ENCODE assay signal across 8 mouse cellular contexts in genomic region chr11:11829161-11830000, GRCm38 (mm10). TPM values are rescaled to one million over a fixed set of nuclear protein-coding genes. Genes with fewer than 3 reads are reported as not detected.
A peak's percentile ranks its signal among the peaks of the same experiment; 100 is the strongest.
DNase-seq lines count a peak whose midpoint lies in the region; ATAC-seq and TF ChIP-seq lines count a peak whose summit lies in the region.

No protein-coding gene starts in this region.

- TF ChIP-seq EP300 in liver, postnatal 0 days (IDR thresholded peaks at IDR 0.05; ENCODE audit: low read depth): no peak

- H3K4me3 ChIP-seq in liver, embryonic 11.5 days (ENCODE audit: low read depth, low read length): no peak overlapping the region
- H3K4me3 ChIP-seq in liver, postnatal 0 days (ENCODE audit: low read depth, low read length): no peak overlapping the region
- no peak overlapping the region for H3K4me3 ChIP-seq in embryonic facial prominence, embryonic 11.5 days (ENCODE audit: low read depth, low read length)
- no peak overlapping the region for H3K4me3 ChIP-seq in limb, embryonic 11.5 days (ENCODE audit: low read depth, low read length)
- no peak overlapping the region for H3K4me3 ChIP-seq in neural tube, embryonic 13.5 days

- peaks cover 39% of the 10 kb centered on the region for H3K4me1 ChIP-seq in liver, embryonic 11.5 days (replicated peaks; ENCODE audit: control insufficient read depth, insufficient read depth, low read length)
- H3K4me1 ChIP-seq in liver, postnatal 0 days (ENCODE audit: insufficient read depth): peaks cover 19% of the 10 kb centered on the region
- H3K4me1 ChIP-seq in embryonic facial prominence, embryonic 11.5 days (ENCODE audit: control insufficient read depth, insufficient read depth, low read length): peaks cover 14% of the 10 kb centered on the region
- peaks cover 55% of the 10 kb centered on the region for H3K4me1 ChIP-seq in limb, embryonic 11.5 days (ENCODE audit: control insufficient read depth, insufficient read depth, low read length)
- peaks cover 65% of the 10 kb centered on the region for H3K4me1 ChIP-seq in neural tube, embryonic 13.5 days (replicated peaks)

- H3K9ac ChIP-seq in liver, embryonic 11.5 days (ENCODE audit: low read depth, low read length): no peak overlapping the region
- H3K9ac ChIP-seq in liver, postnatal 0 days (replicated peaks): no peak overlapping the region
- H3K9ac ChIP-seq in embryonic facial prominence, embryonic 11.5 days (replicated peaks; ENCODE audit: low read length): peak overlapping the region; percentile 56; the same call in 1 of the 2 replicates
- peak overlapping the region; percentile 24; the same call in 1 of the 2 replicates for H3K9ac ChIP-seq in limb, embryonic 11.5 days (ENCODE audit: low read length)
- 0 out of 2 replicates have a peak overlapping the region, but pooled peaks have one; percentile 22 for H3K9ac ChIP-seq in neural tube, embryonic 13.5 days

- no peaks in the 10 kb centered on the region for H3K9me3 ChIP-seq in liver, embryonic 11.5 days (ENCODE audit: control insufficient read depth, low read length)
- no peaks in the 10 kb centered on the region for H3K9me3 ChIP-seq in liver, postnatal 0 days (ENCODE audit: low read length)
- H3K9me3 ChIP-seq in embryonic facial prominence, embryonic 11.5 days (replicated peaks; ENCODE audit: control insufficient read depth, low read length): no peaks in the 10 kb centered on the region
- H3K9me3 ChIP-seq in limb, embryonic 11.5 days (ENCODE audit: control insufficient read depth, low read length): no peaks in the 10 kb centered on the region
- H3K9me3 ChIP-seq in neural tube, embryonic 13.5 days: no peaks in the 10 kb centered on the region

- no peak; the same call in 1 of the 2 replicates for ATAC-seq in liver, embryonic 11.5 days (replicated peaks; ENCODE audit: low FRiP score)
- ATAC-seq in liver, postnatal 0 days: no peak
- ATAC-seq in embryonic facial prominence, embryonic 11.5 days (replicated peaks; ENCODE audit: insufficient number of reproducible peaks, low FRiP score, low TSS enrichment, low read depth): peak; percentile 61; the same call in 1 of the 2 replicates
- ATAC-seq in limb, embryonic 11.5 days (ENCODE audit: insufficient number of reproducible peaks, low FRiP score, low TSS enrichment, low read depth): peak; percentile 44; the same call in 1 of the 2 replicates
- no peak for ATAC-seq in neural tube, embryonic 13.5 days (ENCODE audit: low read depth)

- peak overlapping the region; percentile 60 for H3K27ac ChIP-seq in liver, embryonic 11.5 days (ENCODE audit: low read depth, low read length)
- no peak overlapping the region for H3K27ac ChIP-seq in liver, postnatal 0 days (ENCODE audit: low read depth)
- peak overlapping the region; percentile 96 for H3K27ac ChIP-seq in embryonic facial prominence, embryonic 11.5 days (replicated peaks; ENCODE audit: low read depth, low read length)
- peak overlapping the region; percentile 96 for H3K27ac ChIP-seq in limb, embryonic 11.5 days (replicated peaks; ENCODE audit: low read depth, low read length)
- H3K27ac ChIP-seq in neural tube, embryonic 13.5 days (replicated peaks): peak overlapping the region; percentile 59; the same call in 1 of the 2 replicates

- no peak overlapping the region for H3K4me2 ChIP-seq in liver, embryonic 11.5 days
- no peak overlapping the region for H3K4me2 ChIP-seq in liver, postnatal 0 days (ENCODE audit: low read depth, low read length)
- no peak overlapping the region for H3K4me2 ChIP-seq in embryonic facial prominence, embryonic 11.5 days (ENCODE audit: low read depth, low read length)
- H3K4me2 ChIP-seq in limb, embryonic 11.5 days (ENCODE audit: low read depth, severe bottlenecking): no peak overlapping the region
- no peak overlapping the region for H3K4me2 ChIP-seq in neural tube, embryonic 13.5 days

- no peak for DNase-seq in liver, embryonic 11.5 days (ENCODE audit: low spot score)
- no peak for DNase-seq in liver, postnatal 0 days
- DNase-seq in embryonic facial prominence, embryonic 11.5 days (ENCODE audit: low spot score): peak; percentile 69
- peak; percentile 68 for DNase-seq in limb, embryonic 11.5 days (ENCODE audit: low spot score)
- no peak for DNase-seq in thymus, postnatal 25 days
- no peak for DNase-seq in gastrocnemius, postnatal 25 days
- no peak for DNase-seq in cerebellum, postnatal 36 days

- peaks cover 4% of the 10 kb centered on the region; the same call in 1 of the 2 replicates for H3K27me3 ChIP-seq in liver, embryonic 11.5 days (replicated peaks; ENCODE audit: control insufficient read depth, insufficient read depth, low read length)
- 0 out of 2 replicates have a peak, but pooled peaks cover 3% of the 10 kb centered on the region for H3K27me3 ChIP-seq in liver, postnatal 0 days (ENCODE audit: insufficient read depth, low read length)
- H3K27me3 ChIP-seq in embryonic facial prominence, embryonic 11.5 days (ENCODE audit: control insufficient read depth, insufficient read depth, low read length): no peaks in the 10 kb centered on the region
- no peaks in the 10 kb centered on the region for H3K27me3 ChIP-seq in limb, embryonic 11.5 days (ENCODE audit: control insufficient read depth, insufficient read depth, low read length)
- H3K27me3 ChIP-seq in neural tube, embryonic 13.5 days: no peaks in the 10 kb centered on the region

- WGBS in liver, embryonic 11.5 days: 38% methylated on average over 11 of the region's 11 CpGs
- 58% methylated on average over 11 of the region's 11 CpGs for WGBS in liver, postnatal 0 days (ENCODE audit: insufficient replicate concordance)
- 11% methylated on average over 11 of the region's 11 CpGs for WGBS in embryonic facial prominence, embryonic 11.5 days
- WGBS in limb, embryonic 11.5 days: 24% methylated on average over 11 of the region's 11 CpGs
- WGBS in neural tube, embryonic 13.5 days: 26% methylated on average over 11 of the region's 11 CpGs

- no peaks in the 10 kb centered on the region for H3K36me3 ChIP-seq in liver, embryonic 11.5 days (ENCODE audit: control insufficient read depth, insufficient read depth, low read length)
- H3K36me3 ChIP-seq in liver, postnatal 0 days (replicated peaks; ENCODE audit: insufficient read depth, low read length): no peaks in the 10 kb centered on the region
- no peaks in the 10 kb centered on the region for H3K36me3 ChIP-seq in embryonic facial prominence, embryonic 11.5 days (replicated peaks; ENCODE audit: control insufficient read depth, insufficient read depth, low read depth, low read length)
- no peaks in the 10 kb centered on the region for H3K36me3 ChIP-seq in limb, embryonic 11.5 days (ENCODE audit: control insufficient read depth, insufficient read depth, low read length)
- no peaks in the 10 kb centered on the region for H3K36me3 ChIP-seq in neural tube, embryonic 13.5 days

- no peak for TF ChIP-seq CTCF in liver, postnatal 0 days (IDR thresholded peaks at IDR 0.05; ENCODE audit: low read depth)

RNA-seq across cellular contexts. Expression of gene Fignl1, which starts 20.6 kb away (rescaled TPM):
- 122 and 151 TPM in 2 replicates for polyA plus RNA-seq in liver, embryonic 11.5 days (2014; fragmentation: Nextera tagmentation; extraction: Ambion mirVana)
- 26.1 and 31.2 TPM in 2 replicates for polyA plus RNA-seq in liver, postnatal 0 days (2015; fragmentation: Nextera tagmentation; extraction: Ambion mirVana)
- polyA plus RNA-seq in embryonic facial prominence, embryonic 11.5 days (2014; fragmentation: Nextera tagmentation; extraction: Ambion mirVana): 103 and 119 TPM in 2 replicates
- 96.7 and 102 TPM in 2 replicates for polyA plus RNA-seq in limb, embryonic 11.5 days (2014; fragmentation: Nextera tagmentation; extraction: Ambion mirVana)
- 13.5 and 15.5 TPM in 2 replicates for polyA plus RNA-seq in neural tube, embryonic 13.5 days (2015; fragmentation: Nextera tagmentation; extraction: Ambion mirVana)
- under 1 TPM; 0.51 to 0.54 TPM for total RNA-seq in gastrocnemius, postnatal 25 days (2021)

Comparison
In these comparisons a context has a peak if more than half of its experiments do, and no peak if none do; other contexts are left out.
1. ATAC-seq: peak in embryonic facial prominence, embryonic 11.5 days (single experiment) and limb, embryonic 11.5 days (single experiment); none in liver, embryonic 11.5 days (single experiment), liver, postnatal 0 days (single experiment) and neural tube, embryonic 13.5 days (single experiment).
2. DNase-seq: peak in embryonic facial prominence, embryonic 11.5 days (single experiment) and limb, embryonic 11.5 days (single experiment); none in liver, embryonic 11.5 days (single experiment), liver, postnatal 0 days (single experiment), thymus, postnatal 25 days (single experiment), gastrocnemius, postnatal 25 days (single experiment) and cerebellum, postnatal 36 days (0 of 2).
3. H3K9ac ChIP-seq: peak in embryonic facial prominence, embryonic 11.5 days (single experiment), limb, embryonic 11.5 days (single experiment) and neural tube, embryonic 13.5 days (single experiment); none in liver, embryonic 11.5 days (single experiment) and liver, postnatal 0 days (single experiment).